Mouse (Mus musculus): ENCODE results near the gene Ankrd35.

- TF ChIP-seq CTCF (IDR thresholded peaks at IDR 0.05; ENCODE audit: extremely low read depth, insufficient read depth, insufficient read length, insufficient replicate concordance) (peak; percentile 19; the same call in 1 of the 2 replicates), POLR2A (IDR thresholded peaks at IDR 0.05; ENCODE audit: low read depth, low read length) (no peak)
These were observed 24.8 kb upstream of the Ankrd35 start, which contains the start of gene Itga10 for GRCm38 (mm10) chr3:96645018-96645649.

All from spleen, adult 2 months (tissue).